23 mouse cellular contexts compared by ENCODE assay signal in genomic region chr16:55889451-55889850, GRCm38 (mm10). TPM values are rescaled to one million over a fixed set of nuclear protein-coding genes. Genes with fewer than 3 reads are reported as not detected.
DNase-seq lines count a peak whose midpoint lies in the region; ATAC-seq and TF ChIP-seq lines count a peak whose summit lies in the region.
"Had no signal": no experiment of that assay in that cellular context is flagged by ENCODE, and none has a peak within 500 bp of the region (broad histone marks: within the 10 kb centered on the region; RNA-seq: fewer than 3 reads in every experiment).

No protein-coding gene starts in this region.

- H3K9ac ChIP-seq in intestine, postnatal 0 days (ENCODE audit: low read depth, low read length), result no peak overlapping the region
- H3K9ac ChIP-seq in intestine, embryonic 15.5 days, result no peak overlapping the region
- H3K9ac ChIP-seq in liver, postnatal 0 days (replicated peaks), result no peak overlapping the region
- no peak overlapping the region for H3K9ac ChIP-seq in neural tube, embryonic 15.5 days (replicated peaks)
- H3K9ac ChIP-seq: embryonic facial prominence, embryonic 15.5 days; heart, embryonic 13.5 days; lung, embryonic 14.5 days; midbrain, embryonic 13.5 days had no signal

- 77% methylated on average over 3 of the region's 3 CpGs for WGBS in intestine, postnatal 0 days
- WGBS in intestine, embryonic 15.5 days, result 79% methylated on average over 3 of the region's 3 CpGs
- WGBS in liver, postnatal 0 days (ENCODE audit: insufficient replicate concordance), result 83% methylated on average over 3 of the region's 3 CpGs
- 94% methylated on average over 3 of the region's 3 CpGs for WGBS in neural tube, embryonic 15.5 days

- H3K4me2 ChIP-seq in intestine, postnatal 0 days (replicated peaks; ENCODE audit: low read depth), result no peak overlapping the region
- no peak overlapping the region for H3K4me2 ChIP-seq in intestine, embryonic 15.5 days (replicated peaks)
- H3K4me2 ChIP-seq in liver, postnatal 0 days (ENCODE audit: low read depth, low read length), result no peak overlapping the region
- no peak overlapping the region for H3K4me2 ChIP-seq in neural tube, embryonic 15.5 days
- H3K4me2 ChIP-seq: embryonic facial prominence, embryonic 15.5 days; heart, embryonic 13.5 days; lung, embryonic 14.5 days; midbrain, embryonic 13.5 days had no signal

- TF ChIP-seq EP300 in liver, postnatal 0 days (IDR thresholded peaks at IDR 0.05; ENCODE audit: low read depth), result no peak

- TF ChIP-seq CTCF in intestine, postnatal 0 days (IDR thresholded peaks at IDR 0.05; ENCODE audit: low read depth), result peak; percentile 39
- TF ChIP-seq CTCF in liver, postnatal 0 days (IDR thresholded peaks at IDR 0.05; ENCODE audit: low read depth), result peak; percentile 24; the same call in 1 of the 2 replicates

- no peaks in the 10 kb centered on the region for H3K9me3 ChIP-seq in intestine, postnatal 0 days (ENCODE audit: control insufficient read depth)
- no peaks in the 10 kb centered on the region for H3K9me3 ChIP-seq in intestine, embryonic 15.5 days
- H3K9me3 ChIP-seq in liver, postnatal 0 days (ENCODE audit: low read length), result no peaks in the 10 kb centered on the region
- H3K9me3 ChIP-seq in neural tube, embryonic 15.5 days (replicated peaks), result no peaks in the 10 kb centered on the region
- H3K9me3 ChIP-seq: embryonic facial prominence, embryonic 15.5 days; heart, embryonic 13.5 days; limb, embryonic 10.5 days; megakaryocyte, embryonic 14.5 days; midbrain, embryonic 13.5 days had no signal

- no peak for ATAC-seq in intestine, postnatal 0 days
- no peak for ATAC-seq in intestine, embryonic 15.5 days
- ATAC-seq in liver, postnatal 0 days, result no peak
- ATAC-seq in neural tube, embryonic 15.5 days (ENCODE audit: low FRiP score), result no peak
- ATAC-seq: forebrain, embryonic 14.5 days; midbrain, embryonic 13.5 days had no signal

- H3K36me3 ChIP-seq in intestine, postnatal 0 days (ENCODE audit: control insufficient read depth, insufficient read depth), result no peaks in the 10 kb centered on the region
- H3K36me3 ChIP-seq in intestine, embryonic 15.5 days, result no peaks in the 10 kb centered on the region
- H3K36me3 ChIP-seq in liver, postnatal 0 days (replicated peaks; ENCODE audit: insufficient read depth, low read length), result no peaks in the 10 kb centered on the region
- peaks cover 7% of the 10 kb centered on the region for H3K36me3 ChIP-seq in splenic B cell, adult 2 months (ENCODE audit: control insufficient read depth, insufficient read depth, low read length, poor library complexity, severe bottlenecking)
- peaks cover 24% of the 10 kb centered on the region for H3K36me3 ChIP-seq in neural tube, embryonic 15.5 days
- H3K36me3 ChIP-seq: embryonic facial prominence, embryonic 15.5 days had no signal

- no peak overlapping the region for H3K27ac ChIP-seq in intestine, postnatal 0 days (ENCODE audit: low read depth, low read length)
- no peak overlapping the region for H3K27ac ChIP-seq in intestine, embryonic 15.5 days
- no peak overlapping the region for H3K27ac ChIP-seq in liver, postnatal 0 days (ENCODE audit: low read depth)
- no peak overlapping the region for H3K27ac ChIP-seq in neural tube, embryonic 15.5 days (replicated peaks)
- H3K27ac ChIP-seq: embryonic facial prominence, embryonic 15.5 days; heart, embryonic 13.5 days; limb, embryonic 10.5 days; midbrain, embryonic 13.5 days had no signal

- no peak overlapping the region for H3K4me3 ChIP-seq in intestine, postnatal 0 days (ENCODE audit: low read depth, low read length)
- no peak overlapping the region for H3K4me3 ChIP-seq in intestine, embryonic 15.5 days (replicated peaks)
- no peak overlapping the region for H3K4me3 ChIP-seq in liver, postnatal 0 days (ENCODE audit: low read depth, low read length)
- no peak overlapping the region for H3K4me3 ChIP-seq in neural tube, embryonic 15.5 days (replicated peaks)
- H3K4me3 ChIP-seq: embryonic facial prominence, embryonic 15.5 days; heart, embryonic 13.5 days; limb, embryonic 10.5 days; megakaryocyte, embryonic 14.5 days; midbrain, embryonic 13.5 days; myocyte had no signal

- no peak for DNase-seq in liver, postnatal 0 days
- DNase-seq in liver (no peak), NIH3T3 (ENCODE audit: low read depth) (peak; percentile 8)
- peak; percentile 51 for DNase-seq in splenic B cell, adult 2 months (ENCODE audit: low read depth, low spot score)
- no peak for DNase-seq in cerebellum, adult 11 months
- DNase-seq: adrenal gland, postnatal 25 days; cerebellum, adult 9-10 months; gastrocnemius, postnatal 10 days; heart, adult 11 months; heart, postnatal 14 days; kidney, adult 8-10 months; lung, embryonic 14.5 days; right cerebral cortex, adult 18-20 months had no signal

- H3K27me3 ChIP-seq in intestine, postnatal 0 days (replicated peaks; ENCODE audit: control insufficient read depth, insufficient read depth, low read length), result no peaks in the 10 kb centered on the region
- no peaks in the 10 kb centered on the region for H3K27me3 ChIP-seq in intestine, embryonic 15.5 days (replicated peaks)
- no peaks in the 10 kb centered on the region for H3K27me3 ChIP-seq in liver, postnatal 0 days (ENCODE audit: insufficient read depth, low read length)
- no peaks in the 10 kb centered on the region for H3K27me3 ChIP-seq in splenic B cell, adult 2 months (ENCODE audit: control insufficient read depth, insufficient read depth, low read length, poor library complexity, severe bottlenecking)
- H3K27me3 ChIP-seq in neural tube, embryonic 15.5 days (replicated peaks), result no peaks in the 10 kb centered on the region
- H3K27me3 ChIP-seq: embryonic facial prominence, embryonic 15.5 days; heart, embryonic 13.5 days; megakaryocyte, embryonic 14.5 days; midbrain, embryonic 13.5 days had no signal

- no peaks in the 10 kb centered on the region for H3K4me1 ChIP-seq in intestine, postnatal 0 days (replicated peaks; ENCODE audit: control insufficient read depth, insufficient read depth, low read length)
- peaks cover 7% of the 10 kb centered on the region; the same call in 1 of the 2 replicates for H3K4me1 ChIP-seq in intestine, embryonic 15.5 days (replicated peaks)
- H3K4me1 ChIP-seq in liver, postnatal 0 days (ENCODE audit: insufficient read depth), result peaks cover 20% of the 10 kb centered on the region
- H3K4me1 ChIP-seq in neural tube, embryonic 15.5 days, result peaks cover 11% of the 10 kb centered on the region

RNA-seq across cellular contexts. Expression of gene Nxpe3, which starts 5.6 kb away (rescaled TPM):
- polyA plus RNA-seq in intestine, postnatal 0 days (2015; fragmentation: Nextera tagmentation; extraction: Ambion mirVana), result 0.72 and 1.0 TPM in 2 replicates
- 1.3 and 1.5 TPM in 2 replicates for polyA plus RNA-seq in intestine, embryonic 15.5 days (2015; fragmentation: Nextera tagmentation; extraction: Ambion mirVana)
- polyA plus RNA-seq in liver, postnatal 0 days (2015; fragmentation: Nextera tagmentation; extraction: Ambion mirVana), result 0.22 and 0.31 TPM in 2 replicates
- polyA plus RNA-seq in neural tube, embryonic 15.5 days (2015; fragmentation: Nextera tagmentation; extraction: Ambion mirVana), result 1.4 and 1.7 TPM in 2 replicates

RNA-seq across cellular contexts. Expression of gene Cep97, which starts 45.2 kb away (rescaled TPM):
- polyA plus RNA-seq in intestine, postnatal 0 days (2015; fragmentation: Nextera tagmentation; extraction: Ambion mirVana), result 1.5 and 1.9 TPM in 2 replicates
- polyA plus RNA-seq in intestine, embryonic 15.5 days (2015; fragmentation: Nextera tagmentation; extraction: Ambion mirVana), result 5.9 and 6.7 TPM in 2 replicates
- polyA plus RNA-seq in liver, postnatal 0 days (2015; fragmentation: Nextera tagmentation; extraction: Ambion mirVana), result 2.4 and 2.7 TPM in 2 replicates
- polyA plus RNA-seq in neural tube, embryonic 15.5 days (2015; fragmentation: Nextera tagmentation; extraction: Ambion mirVana), result 11.0 and 12.3 TPM in 2 replicates

RNA-seq across cellular contexts. Expression of gene Nfkbiz, which starts 50.8 kb away (rescaled TPM):
- 7.8 and 8.8 TPM in 2 replicates for polyA plus RNA-seq in intestine, postnatal 0 days (2015; fragmentation: Nextera tagmentation; extraction: Ambion mirVana)
- polyA plus RNA-seq in intestine, embryonic 15.5 days (2015; fragmentation: Nextera tagmentation; extraction: Ambion mirVana), result 8.7 and 8.8 TPM in 2 replicates
- 2.7 and 3.2 TPM in 2 replicates for polyA plus RNA-seq in liver, postnatal 0 days (2015; fragmentation: Nextera tagmentation; extraction: Ambion mirVana)
- polyA plus RNA-seq in neural tube, embryonic 15.5 days (2015; fragmentation: Nextera tagmentation; extraction: Ambion mirVana), result 2.0 and 3.3 TPM in 2 replicates

Comparison
In these comparisons a context has a peak if more than half of its experiments do, and no peak if none do; other contexts are left out.
1. DNase-seq: peak in NIH3T3 (single experiment) and splenic B cell, adult 2 months (single experiment); none in liver, postnatal 0 days (single experiment), liver (single experiment) and cerebellum, adult 11 months (single experiment).